Mouse (Mus musculus): Measurements from ENCODE around the gene Usp21.

GRCm38 (mm10) chr1:171240911-171241310 is 46.9 kb downstream of the Usp21 start:
- TF ChIP-seq CTCF (IDR thresholded peaks at IDR 0.05; ENCODE audit: borderline replicate concordance, control insufficient read depth, extremely low read depth, insufficient read depth, low read length, poor library complexity) (no peak), POLR2A (IDR thresholded peaks at IDR 0.05; ENCODE audit: control insufficient read depth, extremely low read depth, insufficient read depth, low read length, poor library complexity) (no peak)

Measured in thymus, adult 2 months (tissue).